Mouse (Mus musculus): ENCODE measurements around the gene Fam208a. TPM values are rescaled to one million over a fixed set of nuclear protein-coding genes. Genes with fewer than 3 reads are reported as not detected.

Fam208a gene
- total and polyA plus RNA-seq, 3 experiments: 4.4 to 11.4 (median 8.2) TPM

GRCm38 (mm10) chr14:27491399-27491798, 62.8 kb downstream of the Fam208a start:
- Histone ChIP-seq H3K27ac (ENCODE audit: insufficient read depth, low read depth) (no peak overlapping the region), H3K9ac (ENCODE audit: insufficient read depth, low read depth) (no peak overlapping the region), H3K9me3 (replicated peaks; ENCODE audit: low read length) (no peaks in the 10 kb centered on the region), H3K4me1 (ENCODE audit: control insufficient read depth in 1 of 2, insufficient read depth in 2 of 2) (no peaks in the 10 kb centered on the region), H3K36me3 (replicated peaks in 1 of 2; ENCODE audit: control insufficient read depth in 1 of 2, insufficient read depth in 1 of 2, low read length in 1 of 2) (peaks cover 53 to 95% of the 10 kb centered on the region in 2 experiments), H3K27me3 (replicated peaks) (no peaks in the 10 kb centered on the region), H3K79me2 (replicated peaks; ENCODE audit: control insufficient read depth, extremely low read depth, insufficient read depth, poor library complexity, severe bottlenecking) (no peaks in the 10 kb centered on the region), H3K4me3 (replicated peaks in 1 of 3; ENCODE audit: low read depth in 2 of 3, low read length in 2 of 3, poor library complexity in 1 of 3) (no peak overlapping the region), H3K4me2 (ENCODE audit: insufficient read depth, low read depth, poor library complexity, severe bottlenecking) (no peak overlapping the region)
- no peak for DNase-seq (ENCODE audit: extremely low read depth)
- in situ Hi-C loops (cut with MboI; ENCODE audit: low pct_ligation_motif_present, low pct_unique_long_range_greater_than_20kb, low sequenced_read_pairs): no loop called here
- no peak for TF ChIP-seq JUN (IDR thresholded peaks at IDR 0.05; ENCODE audit: insufficient read depth, low read depth, low read length)
- TF ChIP-seq KAT2A (IDR thresholded peaks at IDR 0.05; ENCODE audit: insufficient replicate concordance, low read length): no peak
- no peak for TF ChIP-seq NELFE (IDR thresholded peaks at IDR 0.05; ENCODE audit: low read depth, low read length)
- no peak for TF ChIP-seq USF2 (conservative IDR thresholded peaks at IDR 0.05; ENCODE audit: low read depth, low read length)
- no peak for TF ChIP-seq ZMIZ1 (IDR thresholded peaks at IDR 0.05; ENCODE audit: low read depth, low read length)
- no peak for TF ChIP-seq PAX5 (IDR thresholded peaks at IDR 0.05; ENCODE audit: low read length)
- no peak for TF ChIP-seq HCFC1 (IDR thresholded peaks at IDR 0.05; ENCODE audit: low read depth, low read length)
- no peak for TF ChIP-seq SIN3A (IDR thresholded peaks at IDR 0.05; ENCODE audit: low read length)
- TF ChIP-seq ZC3H11A (IDR thresholded peaks at IDR 0.05; ENCODE audit: low read depth, low read length): no peak
- no peak for TF ChIP-seq ETS1 (conservative IDR thresholded peaks at IDR 0.05; ENCODE audit: low read depth, low read length)
- TF ChIP-seq MXI1 (IDR thresholded peaks at IDR 0.05; ENCODE audit: low read depth, low read length): no peak
- dilution Hi-C loops (cut with MboI; ENCODE audit: extremely low pct_ligation_motif_present, extremely low pct_unique_long_range_greater_than_20kb, low sequenced_read_pairs): no loop called here

GRCm38 (mm10) chr14:27493516-27493915, 64.9 kb downstream of the Fam208a start:
- TF ChIP-seq CTCF (conservative IDR thresholded peaks at IDR 0.05 in 1 of 2, IDR thresholded peaks at IDR 0.05 in 1 of 2; ENCODE audit: low read depth in 2 of 2, low read length in 2 of 2): 0 out of 4 replicates have a peak, but pooled peaks of 1 of the 2 experiments have one; percentile 10
- TF ChIP-seq E2F4 (IDR thresholded peaks at IDR 0.05; ENCODE audit: insufficient replicate concordance, low read depth, low read length): no peak
- in situ Hi-C loops (cut with MboI; ENCODE audit: low pct_ligation_motif_present, low pct_unique_long_range_greater_than_20kb, low sequenced_read_pairs): no loop called here
- Histone ChIP-seq H3K27me3 (replicated peaks) (no peaks in the 10 kb centered on the region), H3K4me3 (replicated peaks in 1 of 3; ENCODE audit: low read depth in 2 of 3, low read length in 2 of 3, poor library complexity in 1 of 3) (no peak overlapping the region), H3K27ac (ENCODE audit: insufficient read depth, low read depth) (no peak overlapping the region), H3K79me2 (replicated peaks; ENCODE audit: control insufficient read depth, extremely low read depth, insufficient read depth, poor library complexity, severe bottlenecking) (no peaks in the 10 kb centered on the region), H3K4me2 (ENCODE audit: insufficient read depth, low read depth, poor library complexity, severe bottlenecking) (no peak overlapping the region), H3K9ac (ENCODE audit: insufficient read depth, low read depth) (no peak overlapping the region), H3K36me3 (replicated peaks in 1 of 2; ENCODE audit: control insufficient read depth in 1 of 2, insufficient read depth in 1 of 2, low read length in 1 of 2) (peaks cover 55 to 94% of the 10 kb centered on the region in 2 experiments), H3K9me3 (replicated peaks; ENCODE audit: low read length) (no peaks in the 10 kb centered on the region), H3K4me1 (ENCODE audit: control insufficient read depth in 1 of 2, insufficient read depth in 2 of 2) (no peaks in the 10 kb centered on the region)
- DNase-seq (ENCODE audit: extremely low read depth): no peak
- dilution Hi-C loops (cut with MboI; ENCODE audit: extremely low pct_ligation_motif_present, extremely low pct_unique_long_range_greater_than_20kb, low sequenced_read_pairs): no loop called here

GRCm38 (mm10) chr14:27501096-27501495, 72.5 kb downstream of the Fam208a start:
- Histone ChIP-seq H3K79me2 (replicated peaks; ENCODE audit: control insufficient read depth, extremely low read depth, insufficient read depth, poor library complexity, severe bottlenecking) (no peaks in the 10 kb centered on the region), H3K36me3 (replicated peaks in 1 of 2; ENCODE audit: control insufficient read depth in 1 of 2, insufficient read depth in 1 of 2, low read length in 1 of 2) (peaks cover 18 to 84% of the 10 kb centered on the region in 2 experiments), H3K9me3 (replicated peaks; ENCODE audit: low read length) (no peaks in the 10 kb centered on the region), H3K9ac (ENCODE audit: insufficient read depth, low read depth) (no peak overlapping the region), H3K27me3 (replicated peaks) (no peaks in the 10 kb centered on the region), H3K4me3 (replicated peaks in 1 of 3; ENCODE audit: low read depth in 2 of 3, low read length in 2 of 3, poor library complexity in 1 of 3) (no peak overlapping the region), H3K4me1 (ENCODE audit: control insufficient read depth in 1 of 2, insufficient read depth in 2 of 2) (peaks cover 0 to 4% of the 10 kb centered on the region in 2 experiments; a peak in 1 of 4 replicates), H3K27ac (ENCODE audit: insufficient read depth, low read depth) (no peak overlapping the region), H3K4me2 (ENCODE audit: insufficient read depth, low read depth, poor library complexity, severe bottlenecking) (no peak overlapping the region)
- dilution Hi-C loops (cut with MboI; ENCODE audit: extremely low pct_ligation_motif_present, extremely low pct_unique_long_range_greater_than_20kb, low sequenced_read_pairs): no loop called here
- DNase-seq (ENCODE audit: extremely low read depth): no peak
- TF ChIP-seq TBP (conservative IDR thresholded peaks at IDR 0.05; ENCODE audit: low read depth, low read length): no peak
- no peak for TF ChIP-seq JUN (IDR thresholded peaks at IDR 0.05; ENCODE audit: insufficient read depth, low read depth, low read length)
- no peak for TF ChIP-seq SMC3 (IDR thresholded peaks at IDR 0.05; ENCODE audit: low read depth, low read length)
- no peak for TF ChIP-seq SIN3A (IDR thresholded peaks at IDR 0.05; ENCODE audit: low read length)
- TF ChIP-seq GABPA (IDR thresholded peaks at IDR 0.05; ENCODE audit: insufficient replicate concordance, low read depth, low read length): no peak
- no peak for TF ChIP-seq MXI1 (IDR thresholded peaks at IDR 0.05; ENCODE audit: low read depth, low read length)
- TF ChIP-seq RAD21 (IDR thresholded peaks at IDR 0.05; ENCODE audit: low read depth, low read length): no peak
- no peak for TF ChIP-seq MAZ (IDR thresholded peaks at IDR 0.05; ENCODE audit: low read depth, low read length)
- TF ChIP-seq ETS1 (conservative IDR thresholded peaks at IDR 0.05; ENCODE audit: low read depth, low read length): no peak
- TF ChIP-seq EP300 (IDR thresholded peaks at IDR 0.05; ENCODE audit: low read length): no peak
- no peak for TF ChIP-seq PAX5 (IDR thresholded peaks at IDR 0.05; ENCODE audit: low read length)
- no peak for TF ChIP-seq POLR2AphosphoS2 (IDR thresholded peaks at IDR 0.05; ENCODE audit: low read depth, low read length)
- no peak for TF ChIP-seq BHLHE40 (IDR thresholded peaks at IDR 0.05; ENCODE audit: low read depth, low read length)
- no peak for TF ChIP-seq NRF1 (IDR thresholded peaks at IDR 0.05; ENCODE audit: low read depth, low read length)
- TF ChIP-seq IRF4 (IDR thresholded peaks at IDR 0.05; ENCODE audit: low read depth, low read length): no peak
- in situ Hi-C loops (cut with MboI; ENCODE audit: low pct_ligation_motif_present, low pct_unique_long_range_greater_than_20kb, low sequenced_read_pairs): no loop called here

Measured in CH12.LX (cell line).